In genomic region chr2:24761923-24762445, GRCm38 (mm10) we compare ENCODE assay signal across 8 mouse cellular contexts. TPM values are rescaled to one million over a fixed set of nuclear protein-coding genes. Genes with fewer than 3 reads are reported as not detected.
DNase-seq lines count a peak whose midpoint lies in the region; ATAC-seq and TF ChIP-seq lines count a peak whose summit lies in the region.

No protein-coding gene starts in this region.

- H3K27me3 ChIP-seq in limb, embryonic 11.5 days (ENCODE audit: control insufficient read depth, insufficient read depth, low read length) = peaks cover 26% of the 10 kb centered on the region
- no peaks in the 10 kb centered on the region for H3K27me3 ChIP-seq in midbrain, embryonic 14.5 days (ENCODE audit: control insufficient read depth, insufficient read depth, low read length)

- TF ChIP-seq POLR2A in cortical plate, adult 2 months (IDR thresholded peaks at IDR 0.05; ENCODE audit: extremely low read depth, insufficient read depth, low read length) = peak; percentile 51; the same call in 1 of the 2 replicates

- no peak for ATAC-seq in CD4-positive, CD25-positive, alpha-beta regulatory T cell, adult 4 months
- peak; percentile 67 for ATAC-seq in limb, embryonic 11.5 days (ENCODE audit: insufficient number of reproducible peaks, low FRiP score, low TSS enrichment, low read depth)
- peak; percentile 57 for ATAC-seq in midbrain, embryonic 14.5 days (ENCODE audit: low FRiP score, low TSS enrichment)

- TF ChIP-seq CTCF in cortical plate, adult 2 months (IDR thresholded peaks at IDR 0.05; ENCODE audit: extremely low read depth, insufficient read depth, low read length) = no peak

- H3K27ac ChIP-seq in cortical plate, adult 2 months (ENCODE audit: insufficient read depth, low read length) = peak overlapping the region; percentile 3; the same call in 1 of the 2 replicates
- no peak overlapping the region for H3K27ac ChIP-seq in limb, embryonic 11.5 days (replicated peaks; ENCODE audit: low read depth, low read length)
- H3K27ac ChIP-seq in midbrain, embryonic 14.5 days (replicated peaks; ENCODE audit: low read depth, low read length) = peak overlapping the region; percentile 80

- WGBS in limb, embryonic 11.5 days = under 1% methylated on average over 35 of the region's 35 CpGs
- under 1% methylated on average over 35 of the region's 35 CpGs for WGBS in midbrain, embryonic 14.5 days

- peak overlapping the region; percentile 99 for H3K4me2 ChIP-seq in limb, embryonic 11.5 days (ENCODE audit: low read depth, severe bottlenecking)
- H3K4me2 ChIP-seq in midbrain, embryonic 14.5 days (ENCODE audit: low read length) = peak overlapping the region; percentile 86

- H3K4me3 ChIP-seq in cortical plate, adult 2 months (ENCODE audit: insufficient read depth, low read length) = peak overlapping the region; percentile 68
- H3K4me3 ChIP-seq in limb, embryonic 11.5 days (ENCODE audit: low read depth, low read length) = peak overlapping the region; percentile 39
- H3K4me3 ChIP-seq in midbrain, embryonic 14.5 days (replicated peaks; ENCODE audit: low read depth, low read length) = peak overlapping the region; percentile 81

- H3K9me3 ChIP-seq in limb, embryonic 11.5 days (ENCODE audit: control insufficient read depth, low read length) = no peaks in the 10 kb centered on the region
- H3K9me3 ChIP-seq in midbrain, embryonic 14.5 days (ENCODE audit: control insufficient read depth, low read length) = no peaks in the 10 kb centered on the region

- peaks cover 2% of the 10 kb centered on the region; the same call in 1 of the 2 replicates for H3K4me1 ChIP-seq in cortical plate, adult 2 months (ENCODE audit: control insufficient read depth, insufficient read depth, low read length)
- peaks cover 7% of the 10 kb centered on the region for H3K4me1 ChIP-seq in limb, embryonic 11.5 days (ENCODE audit: control insufficient read depth, insufficient read depth, low read length)
- H3K4me1 ChIP-seq in midbrain, embryonic 14.5 days (ENCODE audit: control insufficient read depth, insufficient read depth, low read length) = peaks cover 10% of the 10 kb centered on the region

- H3K36me3 ChIP-seq in limb, embryonic 11.5 days (ENCODE audit: control insufficient read depth, insufficient read depth, low read length) = no peaks in the 10 kb centered on the region
- peaks cover 13% of the 10 kb centered on the region; the same call in 1 of the 2 replicates for H3K36me3 ChIP-seq in midbrain, embryonic 14.5 days (ENCODE audit: control insufficient read depth, insufficient read depth, low read length)

- no peak overlapping the region for H3K9ac ChIP-seq in limb, embryonic 11.5 days (ENCODE audit: low read length)
- peak overlapping the region; percentile 90 for H3K9ac ChIP-seq in midbrain, embryonic 14.5 days (replicated peaks; ENCODE audit: low read length)

- peak; percentile 49 for DNase-seq in CD4-positive, CD25-positive, alpha-beta regulatory T cell, adult 2 months (ENCODE audit: low read depth, low spot score)
- peak; percentile 43 to 73 for DNase-seq in gastrocnemius, postnatal 4 days (ENCODE audit: low spot score in 2 of 2)
- peak; percentile 14 for DNase-seq in kidney, adult 9 months
- DNase-seq in limb, embryonic 11.5 days (ENCODE audit: low spot score) = peak; percentile 91
- DNase-seq in midbrain, embryonic 14.5 days = peak; percentile 84
- peak; percentile 53 to 83 for DNase-seq in spleen, postnatal 4 days (ENCODE audit: low spot score in 2 of 2)

RNA-seq across cellular contexts. Expression of gene Cacna1b, which starts 1.0 kb away (rescaled TPM):
- polyA plus RNA-seq in CD4-positive, CD25-positive, alpha-beta regulatory T cell, adult 4 months (2017; shearing (Covaris generic)) = under 1 TPM; 0.06 to 0.22 TPM
- 60.0 and 66.4 TPM in 2 replicates for polyA plus RNA-seq in cortical plate, adult 2 months (2012; rRNA removed)
- total RNA-seq in gastrocnemius, postnatal 4 days (2021) = under 1 TPM; 0.23 to 0.27 TPM
- 0.63 and 1.5 TPM in 2 replicates for polyA plus RNA-seq in limb, embryonic 11.5 days (2014; fragmentation: Nextera tagmentation; extraction: Ambion mirVana)
- polyA plus RNA-seq in midbrain, embryonic 14.5 days (2014; fragmentation: Nextera tagmentation; extraction: Ambion mirVana) = 12.0 and 15.0 TPM in 2 replicates

Comparison
In these comparisons a context has a peak if more than half of its experiments do, and no peak if none do; other contexts are left out.
1. DNase-seq: peak in every context shown above with its lines; median percentile 91 in limb, embryonic 11.5 days; 84 in midbrain, embryonic 14.5 days; 68 in spleen, postnatal 4 days; 58 in gastrocnemius, postnatal 4 days; 49 in CD4-positive, CD25-positive, alpha-beta regulatory T cell, adult 2 months; 14 in kidney, adult 9 months.